In the genomic region with DNA sequence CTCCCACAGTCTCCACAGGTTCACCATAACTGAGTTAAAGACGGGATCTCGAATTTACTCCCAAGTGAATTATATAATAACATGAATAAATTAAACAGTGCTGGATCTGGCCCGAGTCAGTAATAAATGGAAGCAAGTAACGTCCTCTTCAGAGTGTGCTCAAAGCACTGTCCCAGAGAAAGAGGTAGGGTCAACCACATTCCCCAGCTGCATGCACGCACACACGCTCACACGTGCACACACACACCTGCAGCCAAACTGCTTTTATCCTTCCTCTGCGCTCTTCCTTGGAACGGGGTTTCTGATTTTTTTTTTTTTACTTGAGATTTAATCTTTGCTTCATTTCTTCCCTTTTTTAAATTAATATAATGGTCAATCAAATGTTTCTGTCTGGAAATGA, we compare ENCODE assay signal across 24 mouse cellular contexts.
"Had no signal": no experiment of that assay in that cellular context is flagged by ENCODE, and none has a peak within 500 bp of the region (broad histone marks: within the 10 kb centered on the region; RNA-seq: fewer than 3 reads in every experiment).

No protein-coding gene starts in this region.

- H3K4me2 ChIP-seq: heart, embryonic 11.5 days; heart, embryonic 13.5 days; heart, embryonic 15.5 days; hindbrain, embryonic 13.5 days; hindbrain, embryonic 15.5 days; kidney, embryonic 15.5 days; limb, embryonic 13.5 days had no signal

- H3K9me3 ChIP-seq: heart, embryonic 13.5 days; heart, embryonic 15.5 days; hindbrain, embryonic 13.5 days; hindbrain, embryonic 15.5 days; kidney, embryonic 15.5 days; limb, embryonic 13.5 days had no signal

- H3K9ac ChIP-seq: forebrain, postnatal 0 days; heart, embryonic 13.5 days; heart, embryonic 15.5 days; hindbrain, embryonic 13.5 days; hindbrain, embryonic 15.5 days; kidney, embryonic 15.5 days; limb, embryonic 13.5 days had no signal

- H3K4me1 ChIP-seq: hindbrain, embryonic 13.5 days; hindbrain, embryonic 15.5 days; kidney, embryonic 15.5 days had no signal

- H3K27me3 ChIP-seq: heart, embryonic 13.5 days; heart, embryonic 15.5 days; hindbrain, embryonic 13.5 days; hindbrain, embryonic 15.5 days; kidney, embryonic 15.5 days; limb, embryonic 13.5 days had no signal

- ATAC-seq: forebrain, postnatal 0 days; hindbrain, postnatal 0 days; intestine, embryonic 16.5 days had no signal

- H3K27ac ChIP-seq: heart, embryonic 13.5 days; heart, embryonic 15.5 days; hindbrain, embryonic 13.5 days; hindbrain, embryonic 15.5 days; hindbrain, postnatal 0 days; kidney, embryonic 15.5 days; kidney, postnatal 0 days; limb, embryonic 13.5 days had no signal

- H3K4me3 ChIP-seq: heart, embryonic 13.5 days; heart, embryonic 15.5 days; hindbrain, embryonic 13.5 days; hindbrain, embryonic 15.5 days; kidney, embryonic 15.5 days; limb, embryonic 13.5 days had no signal

- DNase-seq: forebrain, postnatal 0 days; gastrocnemius, postnatal 14 days; gastrocnemius, postnatal 36 days; heart, adult 18-20 months; heart, postnatal 14 days; heart, postnatal 36 days; kidney, adult 11 months; kidney, adult 2 months; kidney, adult 9 months; kidney, postnatal 14 days; kidney, postnatal 36 days; layer of hippocampus, adult 9-11 months; layer of hippocampus, postnatal 36 days; left cerebral cortex, postnatal 4 days had no signal

- H3K36me3 ChIP-seq: hindbrain, embryonic 13.5 days; hindbrain, embryonic 15.5 days; limb, embryonic 13.5 days had no signal
